Comparison of ENCODE assay signal across 8 mouse cellular contexts in the genomic region with DNA sequence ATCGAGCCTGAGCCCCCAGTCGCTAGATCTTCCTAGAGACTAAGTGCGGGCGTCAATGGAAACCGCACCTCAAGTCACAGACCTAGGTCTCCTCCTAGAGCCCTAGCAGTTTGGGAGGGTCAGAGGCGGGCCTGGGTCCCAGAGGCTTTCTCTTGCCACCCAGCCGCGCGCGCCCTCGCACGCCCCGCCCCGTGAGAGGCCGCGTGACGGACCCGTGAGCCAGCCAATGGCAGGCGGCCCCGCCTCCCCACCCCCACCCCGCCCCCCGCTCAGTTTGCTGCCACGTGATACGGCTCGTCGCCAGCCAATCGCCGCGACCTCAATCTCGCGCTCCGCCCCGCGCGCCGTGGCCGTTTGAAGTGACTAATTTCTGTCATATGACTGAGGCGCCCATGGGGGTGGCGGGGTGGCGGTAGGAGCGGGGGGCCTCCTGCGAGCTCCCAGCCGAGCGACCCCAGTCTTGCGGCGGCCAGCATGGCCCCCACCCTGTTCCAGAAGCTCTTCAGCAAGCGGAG. TPM values are rescaled to one million over a fixed set of nuclear protein-coding genes. Genes with fewer than 3 reads are reported as not detected.
DNase-seq lines count a peak whose midpoint lies in the region; ATAC-seq lines count a peak whose summit lies in the region.

A gene (plus strand): TSS at position 377 of the 515 bp plus-strand sequence.

- DNase-seq in CD4-positive, CD25-positive, alpha-beta regulatory T cell, adult 2 months (ENCODE audit: low read depth, low spot score): peak; percentile 97
- peak; percentile 18 for DNase-seq in fat pad, adult 2 months (ENCODE audit: extremely low read depth, low read depth, low spot score)
- peak; percentile 98 for DNase-seq in kidney, postnatal 14 days
- peak; percentile 91 for DNase-seq in liver, embryonic 13.5 days
- peak; percentile 95 for DNase-seq in neural tube, embryonic 10.5 days (ENCODE audit: extremely low spot score, low spot score)

- no peaks in the 10 kb centered on the region for H3K36me3 ChIP-seq in heart, embryonic 14.5 days (ENCODE audit: control insufficient read depth, insufficient read depth, low read length)
- no peaks in the 10 kb centered on the region for H3K36me3 ChIP-seq in liver, embryonic 13.5 days
- H3K36me3 ChIP-seq in stomach, embryonic 16.5 days (ENCODE audit: control insufficient read depth, insufficient read depth, low read length): no peaks in the 10 kb centered on the region

- peak within 1 kb of the TSS; percentile 98 for H3K4me3 ChIP-seq in brown adipose tissue, adult 24 weeks (ENCODE audit: insufficient read depth, low read depth, low read length)
- H3K4me3 ChIP-seq in heart, embryonic 14.5 days (ENCODE audit: control insufficient read depth in 1 of 2, insufficient read depth in 1 of 2, low read depth in 1 of 2, low read length in 2 of 2): peak within 1 kb of the TSS; percentile 89 to 96
- peak within 1 kb of the TSS; percentile 97 for H3K4me3 ChIP-seq in liver, embryonic 13.5 days (replicated peaks)
- H3K4me3 ChIP-seq in stomach, embryonic 16.5 days (replicated peaks; ENCODE audit: low read length): peak within 1 kb of the TSS; percentile 96

- H3K27ac ChIP-seq in brown adipose tissue, adult 24 weeks (replicated peaks; ENCODE audit: low read depth, low read length): peak within 1 kb of the TSS; percentile 91
- H3K27ac ChIP-seq in heart, embryonic 14.5 days (replicated peaks in 1 of 2; ENCODE audit: control insufficient read depth in 1 of 2, insufficient read depth in 1 of 2, low read depth in 2 of 2, low read length in 2 of 2): peak within 1 kb of the TSS; percentile 82 to 91
- peak within 1 kb of the TSS; percentile 89 for H3K27ac ChIP-seq in liver, embryonic 13.5 days
- peak within 1 kb of the TSS; percentile 66 for H3K27ac ChIP-seq in stomach, embryonic 16.5 days (ENCODE audit: low read length)

- peaks cover 9% of the 10 kb centered on the region; the same call in 1 of the 2 replicates for H3K4me1 ChIP-seq in brown adipose tissue, adult 24 weeks (ENCODE audit: control insufficient read depth, insufficient read depth, insufficient read length, low read length)
- H3K4me1 ChIP-seq in heart, embryonic 14.5 days (ENCODE audit: control insufficient read depth in 2 of 2, insufficient read depth in 2 of 2, low read length in 2 of 2): peaks cover 2 to 19% of the 10 kb centered on the region in 2 experiments; a peak in 3 of 4 replicates
- peaks cover 36% of the 10 kb centered on the region for H3K4me1 ChIP-seq in liver, embryonic 13.5 days (replicated peaks)
- H3K4me1 ChIP-seq in stomach, embryonic 16.5 days (ENCODE audit: control insufficient read depth, insufficient read depth, low read length): peaks cover 4% of the 10 kb centered on the region; the same call in 1 of the 2 replicates

- peak within 1 kb of the TSS; percentile 90 for H3K9ac ChIP-seq in heart, embryonic 14.5 days (ENCODE audit: low read length)
- H3K9ac ChIP-seq in liver, embryonic 13.5 days: peak within 1 kb of the TSS; percentile 98
- H3K9ac ChIP-seq in stomach, embryonic 16.5 days (ENCODE audit: low read length): peak within 1 kb of the TSS; percentile 94

- H3K9me3 ChIP-seq in heart, embryonic 14.5 days (ENCODE audit: control insufficient read depth, low read length): no peaks in the 10 kb centered on the region
- no peaks in the 10 kb centered on the region for H3K9me3 ChIP-seq in liver, embryonic 13.5 days (replicated peaks)
- no peaks in the 10 kb centered on the region for H3K9me3 ChIP-seq in stomach, embryonic 16.5 days (replicated peaks; ENCODE audit: control insufficient read depth, low read length)

- H3K27me3 ChIP-seq in heart, embryonic 14.5 days (ENCODE audit: control insufficient read depth, insufficient read depth, low read length): no peaks in the 10 kb centered on the region
- H3K27me3 ChIP-seq in liver, embryonic 13.5 days: no peaks in the 10 kb centered on the region
- no peaks in the 10 kb centered on the region for H3K27me3 ChIP-seq in stomach, embryonic 16.5 days (ENCODE audit: control insufficient read depth, insufficient read depth, low read length)

- peak within 1 kb of the TSS; percentile 85 for H3K4me2 ChIP-seq in heart, embryonic 14.5 days (ENCODE audit: low read length)
- peak within 1 kb of the TSS; percentile 83 for H3K4me2 ChIP-seq in liver, embryonic 13.5 days
- H3K4me2 ChIP-seq in stomach, embryonic 16.5 days (ENCODE audit: low read depth, low read length): peak within 1 kb of the TSS; percentile 78

- under 1% methylated on average over 45 of the region's 47 CpGs for WGBS in heart, embryonic 14.5 days
- WGBS in liver, embryonic 13.5 days (ENCODE audit: insufficient replicate concordance): 1% methylated on average over 45 of the region's 47 CpGs
- WGBS in stomach, embryonic 16.5 days: under 1% methylated on average over 47 of the region's 47 CpGs

- peak; percentile 96 for ATAC-seq in heart, embryonic 14.5 days (ENCODE audit: insufficient number of reproducible peaks, insufficient read depth, low FRiP score, low read depth)
- ATAC-seq in liver, embryonic 13.5 days (ENCODE audit: low read depth): peak; percentile 95
- ATAC-seq in stomach, embryonic 16.5 days (ENCODE audit: insufficient read depth, low FRiP score): peak; percentile 97

RNA-seq across cellular contexts. Expression of the gene that starts here (rescaled TPM):
- polyA plus RNA-seq in brown adipose tissue, adult 24 weeks (2012; ENCODE audit: insufficient read depth, insufficient read length, missing spikeins): 15.2 and 16.5 TPM in 2 replicates
- polyA plus RNA-seq in heart, embryonic 14.5 days (2014; fragmentation: Nextera tagmentation; extraction: Ambion mirVana): 9.9 and 11.0 TPM in 2 replicates
- polyA plus RNA-seq in liver, embryonic 13.5 days (2015; fragmentation: Nextera tagmentation; extraction: Ambion mirVana): 3.2 and 4.6 TPM in 2 replicates
- polyA plus RNA-seq in stomach, embryonic 16.5 days (2015; fragmentation: Nextera tagmentation; extraction: Ambion mirVana): 12.4 and 13.4 TPM in 2 replicates

Comparison
In these comparisons a context has a peak if more than half of its experiments do, and no peak if none do; other contexts are left out.
1. Peak in every context shown above with its lines: DNase-seq, ATAC-seq, H3K4me3 ChIP-seq and H3K27ac ChIP-seq.
2. DNase-seq: peak in every context shown above with its lines; median percentile 98 in kidney, postnatal 14 days; 97 in CD4-positive, CD25-positive, alpha-beta regulatory T cell, adult 2 months; 95 in neural tube, embryonic 10.5 days; 91 in liver, embryonic 13.5 days; 18 in fat pad, adult 2 months.